Mouse (Mus musculus) liver, adult 2 months (tissue): ENCODE measurements around the gene Vps29. TPM values are rescaled to one million over a fixed set of nuclear protein-coding genes. Genes with fewer than 3 reads are reported as not detected.

ENCODE experiments used
- DNase-seq: peaks from one replicate; pipeline ENCODE4 v3.0.0-alpha.2; 2011; ENCODE audit warnings: low read depth, low spot score; ENCODE audit errors: extremely low read depth
- H3K27ac ChIP-seq: fragments of 200-500 bp; replicated peaks from 2 replicates; pipeline ENCODE4 v1.5.1; 2012; ENCODE audit warnings: low read depth, mild to moderate bottlenecking, control low read depth, inconsistent platforms, low read length; ENCODE audit not compliant: insufficient read depth
- H3K27me3 ChIP-seq: fragments of 200-500 bp; 2 replicates; pipeline ENCODE4 v1.6.1; 2012; ENCODE audit warnings: mild to moderate bottlenecking, moderate library complexity, low read length, inconsistent platforms; ENCODE audit not compliant: control insufficient read depth, insufficient read depth
- H3K36me3 ChIP-seq: fragments of 200-500 bp; 2 replicates; pipeline ENCODE4 v1.6.1; 2012; ENCODE audit warnings: low read length, inconsistent platforms; ENCODE audit not compliant: control insufficient read depth, insufficient read depth
- H3K4me1 ChIP-seq: fragments of 200-500 bp; 2 replicates; pipeline ENCODE4 v1.6.1; 2011; ENCODE audit warnings: low read length; ENCODE audit not compliant: control insufficient read depth, insufficient read depth
- H3K4me3 ChIP-seq: fragments of 200-500 bp; 2 replicates; pipeline ENCODE4 v1.5.1; 2011; ENCODE audit warnings: low read depth, mild to moderate bottlenecking, control low read depth, low read length, moderate library complexity; ENCODE audit not compliant: insufficient read depth
- H3K79me2 ChIP-seq: fragments of 200-500 bp; 2 replicates; pipeline ENCODE4 v1.6.1; 2012; ENCODE audit warnings: inconsistent platforms, mild to moderate bottlenecking, low read length, moderate library complexity; ENCODE audit not compliant: control insufficient read depth, insufficient read depth
- H3K9ac ChIP-seq: fragments of 200-500 bp; 2 replicates; pipeline ENCODE4 v1.6.1; 2012; ENCODE audit warnings: low read depth, mild to moderate bottlenecking, control low read depth, inconsistent platforms, low read length
- CTCF ChIP-seq: fragments of 200-500 bp; IDR thresholded peaks from 2 replicates; pipeline ENCODE4 v1.5.1; 2011; ENCODE audit warnings: low read depth, low read length, control low read depth
- POLR2A ChIP-seq: fragments of 200-500 bp; IDR thresholded peaks from 2 replicates; pipeline ENCODE4 v1.6.1; 2011; ENCODE audit warnings: low read length, control low read depth; ENCODE audit not compliant: insufficient read depth; ENCODE audit errors: extremely low read depth
- WGBS: fragments of 180-500 bp; shearing (Covaris S2); methylation state at CpG from one replicate; pipeline ENCODE4 v1.1.7; 2018; 5-methylcytosine and 5-hydroxymethylcytosine counted together
- polyA plus RNA-seq: library from polyadenylated mRNA; depleted of rRNA; stranded (reverse); fragments of >200 nt; gene quantifications from 2 replicates; pipeline ENCODE4 v1.2.3, GENCODE M21; 2012
- total RNA-seq: library from RNA; depleted of rRNA; stranded (reverse); fragments of >200 nt; gene quantifications from 2 replicates; pipeline ENCODE4 v1.2.3, GENCODE M21; 2014

Vps29 gene
- total and polyA plus RNA-seq, 2 experiments, result 24.9 to 58.8 TPM

- Histone ChIP-seq H3K36me3 (peaks cover 21% of the 10 kb centered on the region; the same call in 1 of the 2 replicates), H3K27ac (peak overlapping the region; percentile 20; the same call in 1 of the 2 replicates), H3K79me2 (no peaks in the 10 kb centered on the region), H3K4me3 (no peak overlapping the region), H3K27me3 (no peaks in the 10 kb centered on the region), H3K9ac (no peak overlapping the region), H3K4me1 (peaks cover 8% of the 10 kb centered on the region)
- no peak for TF ChIP-seq POLR2A
- TF ChIP-seq CTCF, result no peak
- peak; percentile 35 for DNase-seq
- 86% methylated on average over 5 of the region's 5 CpGs for WGBS
Measured at GRCm38 (mm10) chr5:122402772-122403171, 48.6 kb downstream of the Vps29 start.

GRCm38 (mm10) chr5:122403362-122403761 lies 49.2 kb downstream of the Vps29 start:
- 93% methylated on average over 12 of the region's 12 CpGs for WGBS
- no peaks in the 10 kb centered on the region for H3K27me3 ChIP-seq
- no peak for DNase-seq
- TF ChIP-seq POLR2A (no peak), CTCF (no peak)
- peaks cover 21% of the 10 kb centered on the region; the same call in 1 of the 2 replicates for H3K36me3 ChIP-seq
- no peak overlapping the region for H3K27ac ChIP-seq
- H3K79me2 ChIP-seq, result no peaks in the 10 kb centered on the region
- H3K9ac ChIP-seq, result no peak overlapping the region
- H3K4me3 ChIP-seq, result no peak overlapping the region
- H3K4me1 ChIP-seq, result peaks cover 8% of the 10 kb centered on the region

GRCm38 (mm10) chr5:122405537-122405936 lies 51.4 kb downstream of the Vps29 start:
- Histone ChIP-seq H3K27me3 (no peaks in the 10 kb centered on the region), H3K9ac (no peak overlapping the region), H3K79me2 (no peaks in the 10 kb centered on the region), H3K4me3 (no peak overlapping the region), H3K4me1 (peaks cover 4% of the 10 kb centered on the region), H3K36me3 (peaks cover 21% of the 10 kb centered on the region; the same call in 1 of the 2 replicates), H3K27ac (no peak overlapping the region)
- TF ChIP-seq POLR2A (no peak), CTCF (no peak)
- WGBS, result 77% methylated on average over 10 of the region's 10 CpGs
- no peak for DNase-seq

- Histone ChIP-seq H3K79me2 (no peaks in the 10 kb centered on the region), H3K9ac (no peak overlapping the region), H3K4me3 (no peak overlapping the region), H3K27me3 (no peaks in the 10 kb centered on the region), H3K36me3 (peaks cover 12% of the 10 kb centered on the region; the same call in 1 of the 2 replicates), H3K4me1 (no peaks in the 10 kb centered on the region), H3K27ac (no peak overlapping the region)
- no peak for DNase-seq
- WGBS, result 93% methylated on average over 19 of the region's 19 CpGs
- TF ChIP-seq POLR2A, result no peak
Measured at GRCm38 (mm10) chr5:122409692-122410645, 55.8 kb downstream of the Vps29 start.

- no peaks in the 10 kb centered on the region for H3K79me2 ChIP-seq
- DNase-seq, result no peak
- TF ChIP-seq CTCF, result no peak
- no peak for TF ChIP-seq POLR2A
- no peak overlapping the region for H3K4me3 ChIP-seq
- H3K27me3 ChIP-seq, result no peaks in the 10 kb centered on the region
- H3K9ac ChIP-seq, result no peak overlapping the region
- WGBS, result 76% methylated on average over 5 of the region's 5 CpGs
- peaks cover 2% of the 10 kb centered on the region; the same call in 1 of the 2 replicates for H3K36me3 ChIP-seq
- H3K4me1 ChIP-seq, result no peaks in the 10 kb centered on the region
- H3K27ac ChIP-seq, result no peak overlapping the region
Measured at GRCm38 (mm10) chr5:122411892-122412291, 57.7 kb downstream of the Vps29 start.

- TF ChIP-seq POLR2A (no peak), CTCF (no peak)
- H3K36me3 ChIP-seq, result no peaks in the 10 kb centered on the region
- no peak for DNase-seq
- no peaks in the 10 kb centered on the region for H3K27me3 ChIP-seq
- H3K27ac ChIP-seq, result no peak overlapping the region
- no peaks in the 10 kb centered on the region for H3K79me2 ChIP-seq
- WGBS, result 72% methylated on average over 6 of the region's 6 CpGs
- H3K9ac ChIP-seq, result no peak overlapping the region
- H3K4me3 ChIP-seq, result no peak overlapping the region
- no peaks in the 10 kb centered on the region for H3K4me1 ChIP-seq
Measured at GRCm38 (mm10) chr5:122412826-122413225, 58.7 kb downstream of the Vps29 start.
